8 mouse cellular contexts compared by ENCODE assay signal in the genomic region with DNA sequence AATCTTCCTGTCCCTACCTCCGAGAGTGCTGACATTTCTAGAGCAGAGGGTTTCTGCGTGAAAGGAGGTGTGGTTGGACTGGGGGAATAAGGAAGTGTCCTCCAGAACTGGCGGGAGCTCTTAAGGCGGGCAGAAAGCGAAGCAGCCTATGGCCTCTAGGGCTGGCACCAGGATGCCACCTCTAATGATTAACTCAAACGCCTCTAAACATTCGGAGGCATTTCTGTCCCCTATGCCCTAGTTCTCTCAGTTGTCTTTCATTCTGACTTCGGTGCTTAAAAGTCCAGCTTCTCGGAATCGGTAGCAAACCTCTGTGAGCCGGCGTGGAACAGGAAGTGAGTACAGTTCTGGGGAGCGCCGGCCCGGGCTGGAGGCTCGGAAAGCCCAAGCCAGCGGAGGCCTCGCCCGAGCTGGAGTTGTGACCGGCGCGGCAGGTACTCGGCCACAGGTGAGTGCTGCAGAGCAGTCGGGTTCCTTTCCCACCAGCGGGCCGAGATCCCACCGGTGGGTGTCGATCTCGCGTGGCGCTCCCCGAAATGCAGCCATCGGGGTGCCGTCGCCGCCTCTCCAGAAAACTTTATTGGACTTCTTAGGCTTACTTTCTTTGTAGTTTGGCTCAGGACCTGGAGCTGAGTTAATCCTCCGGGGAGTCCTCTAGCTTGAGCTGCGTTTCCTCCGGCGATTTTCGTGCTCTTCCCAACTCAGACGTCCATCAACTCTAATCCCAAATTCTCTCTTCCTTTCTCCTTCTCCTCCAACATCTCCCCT. TPM values are rescaled to one million over a fixed set of nuclear protein-coding genes. Genes with fewer than 3 reads are reported as not detected.
DNase-seq lines count a peak whose midpoint lies in the region; ATAC-seq lines count a peak whose summit lies in the region.

Casp8 (plus strand) TSS at position 84 of the 768 bp plus-strand sequence.

- no peaks in the 10 kb centered on the region for H3K27me3 ChIP-seq in intestine, embryonic 15.5 days (replicated peaks)
- H3K27me3 ChIP-seq in neural tube, embryonic 13.5 days, result peaks cover 9% of the 10 kb centered on the region; the same call in 1 of the 2 replicates

- DNase-seq in cerebellum, postnatal 36 days, result no peak
- DNase-seq in gonadal fat pad, adult 2 months (ENCODE audit: low read depth), result peak; percentile 56
- DNase-seq in lung, adult 18-20 months, result peak; percentile 78 to 81
- DNase-seq in urinary bladder, postnatal 14 days (ENCODE audit: low spot score), result peak; percentile 68

- H3K4me1 ChIP-seq in intestine, embryonic 15.5 days (replicated peaks), result no peaks in the 10 kb centered on the region
- H3K4me1 ChIP-seq in neural tube, embryonic 13.5 days (replicated peaks), result peaks cover 11% of the 10 kb centered on the region

- WGBS in intestine, embryonic 15.5 days, result under 1% methylated on average over 42 of the region's 42 CpGs
- WGBS in neural tube, embryonic 13.5 days, result under 1% methylated on average over 42 of the region's 42 CpGs

- H3K9ac ChIP-seq in intestine, embryonic 15.5 days, result peak within 1 kb of the TSS; percentile 86
- H3K9ac ChIP-seq in neural tube, embryonic 13.5 days, result peak within 1 kb of the TSS; percentile 66

- H3K4me2 ChIP-seq in intestine, embryonic 15.5 days (replicated peaks), result peak within 1 kb of the TSS; percentile 73
- H3K4me2 ChIP-seq in neural tube, embryonic 13.5 days, result peak within 1 kb of the TSS; percentile 77

- H3K36me3 ChIP-seq in intestine, embryonic 15.5 days, result 0 out of 2 replicates have a peak, but pooled peaks cover 4% of the 10 kb centered on the region
- no peaks in the 10 kb centered on the region for H3K36me3 ChIP-seq in neural tube, embryonic 13.5 days

- peak within 1 kb of the TSS; percentile 74 for H3K4me3 ChIP-seq in intestine, embryonic 15.5 days (replicated peaks)
- H3K4me3 ChIP-seq in neural tube, embryonic 13.5 days, result peak within 1 kb of the TSS; percentile 46

- peak within 1 kb of the TSS; percentile 97 for H3K27ac ChIP-seq in intestine, embryonic 15.5 days
- no peak within 1 kb of the TSS for H3K27ac ChIP-seq in neural tube, embryonic 13.5 days (replicated peaks)

- ATAC-seq in cerebellum, adult (ENCODE audit: insufficient number of reproducible peaks, low FRiP score, low TSS enrichment), result peak; percentile 58; the same call in 1 of the 2 replicates
- peak; percentile 95 for ATAC-seq in common myeloid progenitor, adult 5-6 weeks (replicated peaks; ENCODE audit: low read depth, poor library complexity, severe bottlenecking)
- peak; percentile 99 for ATAC-seq in intestine, embryonic 15.5 days
- ATAC-seq in neural tube, embryonic 13.5 days (ENCODE audit: low read depth), result 0 out of 2 replicates have a peak, but pooled peaks have one; percentile 67

- H3K9me3 ChIP-seq in intestine, embryonic 15.5 days, result no peaks in the 10 kb centered on the region
- no peaks in the 10 kb centered on the region for H3K9me3 ChIP-seq in neural tube, embryonic 13.5 days

RNA-seq across cellular contexts. Expression of gene Casp8, which starts in this region (rescaled TPM):
- 112 and 118 TPM in 2 replicates for total RNA-seq in common myeloid progenitor, adult 5-6 weeks (2017)
- 7.8 and 10.1 TPM in 2 replicates for polyA plus RNA-seq in gonadal fat pad, adult 2 months (2012; rRNA removed)
- 51.6 and 52.8 TPM in 2 replicates for polyA plus RNA-seq in intestine, embryonic 15.5 days (2015; fragmentation: Nextera tagmentation; extraction: Ambion mirVana)
- polyA plus RNA-seq in neural tube, embryonic 13.5 days (2015; fragmentation: Nextera tagmentation; extraction: Ambion mirVana), result 8.1 and 8.8 TPM in 2 replicates

Comparison
In these comparisons a context has a peak if more than half of its experiments do, and no peak if none do; other contexts are left out.
1. DNase-seq: peak in gonadal fat pad, adult 2 months (single experiment), lung, adult 18-20 months (2 of 2) and urinary bladder, postnatal 14 days (single experiment); none in cerebellum, postnatal 36 days (0 of 2).
2. Peak in every context shown above with its lines, with median percentiles within 50 percentile points of each other: ATAC-seq.